Mouse (Mus musculus) cerebellum, adult 9-11 months (tissue): Measurements from ENCODE around the gene Rnasel.
A peak's percentile ranks its signal among the peaks of the same experiment; 100 is the strongest.

ENCODE experiments used
- DNase-seq: peaks from one replicate; pipeline ENCODE4 v3.0.0; 2022

The Rnasel gene

GRCm38 (mm10) chr1:153749211-153749801 is at the start of gene Rnasel:
Gene Rnasel (plus strand): TSS chr1:153749426.
- peak; percentile 59 for DNase-seq

- DNase-seq, result no peak
These were observed 48.7 kb upstream of the Rnasel start for GRCm38 (mm10) chr1:153700448-153701063.

- no peak for DNase-seq
These were observed 47.8 kb upstream of the Rnasel start for GRCm38 (mm10) chr1:153701461-153701860.

GRCm38 (mm10) chr1:153702166-153702852 is 46.9 kb upstream of the Rnasel start:
- DNase-seq, result no peak

- DNase-seq, result no peak
These were observed 46.3 kb upstream of the Rnasel start for GRCm38 (mm10) chr1:153702853-153703410.

GRCm38 (mm10) chr1:153703445-153703991 is 45.7 kb upstream of the Rnasel start:
- no peak for DNase-seq

GRCm38 (mm10) chr1:153704174-153704573 is 45.1 kb upstream of the Rnasel start:
- no peak for DNase-seq

- DNase-seq, result no peak
These were observed 44.2 kb upstream of the Rnasel start for GRCm38 (mm10) chr1:153704996-153705395.

- no peak for DNase-seq
These were observed 40.6 kb upstream of the Rnasel start for GRCm38 (mm10) chr1:153708626-153709025.

- no peak for DNase-seq
These were observed 39.8 kb upstream of the Rnasel start for GRCm38 (mm10) chr1:153709451-153709850.

GRCm38 (mm10) chr1:153711544-153712262 is 37.5 kb upstream of the Rnasel start:
- no peak for DNase-seq

- DNase-seq, result no peak
These were observed 36.6 kb upstream of the Rnasel start for GRCm38 (mm10) chr1:153712633-153713032.

GRCm38 (mm10) chr1:153717990-153718389 is 31.2 kb upstream of the Rnasel start:
- no peak for DNase-seq

- DNase-seq, result no peak
These were observed 28.3 kb upstream of the Rnasel start for GRCm38 (mm10) chr1:153720935-153721334.

GRCm38 (mm10) chr1:153721565-153722310 is 27.5 kb upstream of the Rnasel start:
- DNase-seq, result no peak

GRCm38 (mm10) chr1:153723426-153723825 is 25.8 kb upstream of the Rnasel start:
- no peak for DNase-seq

- DNase-seq, result no peak
These were observed 22.6 kb upstream of the Rnasel start for GRCm38 (mm10) chr1:153726636-153727035.

- DNase-seq, result no peak
These were observed 19.4 kb upstream of the Rnasel start for GRCm38 (mm10) chr1:153729806-153730205.

- DNase-seq, result no peak
These were observed 18.6 kb upstream of the Rnasel start for GRCm38 (mm10) chr1:153730671-153731070.

- DNase-seq, result no peak
These were observed 16.0 kb upstream of the Rnasel start for GRCm38 (mm10) chr1:153733181-153733580.

GRCm38 (mm10) chr1:153734866-153735265 is 14.4 kb upstream of the Rnasel start:
- DNase-seq, result no peak

- no peak for DNase-seq
These were observed 13.1 kb upstream of the Rnasel start for GRCm38 (mm10) chr1:153736096-153736495.
